Mouse (Mus musculus): ENCODE measurements around the gene Katnal1.
A peak's percentile ranks its signal among the peaks of the same experiment; 100 is the strongest.

The Katnal1 gene

GRCm38 (mm10) chr5:148885821-148886609 lies 43.1 kb downstream of the Katnal1 start:
- DNase-seq (ENCODE audit: low spot score), result no peak

GRCm38 (mm10) chr5:148883671-148884070 lies 45.4 kb downstream of the Katnal1 start:
- DNase-seq (ENCODE audit: low spot score), result no peak

GRCm38 (mm10) chr5:148879218-148879617 lies 49.9 kb downstream of the Katnal1 start:
- DNase-seq (ENCODE audit: low spot score), result no peak

GRCm38 (mm10) chr5:148873116-148873515 lies 56.0 kb downstream of the Katnal1 start:
- DNase-seq (ENCODE audit: low spot score), result no peak

GRCm38 (mm10) chr5:148869583-148869982 lies 59.5 kb downstream of the Katnal1 start:
- no peak for DNase-seq (ENCODE audit: low spot score)

GRCm38 (mm10) chr5:148867766-148868165 lies 61.4 kb downstream of the Katnal1 start:
- no peak for DNase-seq (ENCODE audit: low spot score)

- DNase-seq (ENCODE audit: low spot score), result no peak
Observed at GRCm38 (mm10) chr5:148867171-148867570, 61.9 kb downstream of the Katnal1 start.

GRCm38 (mm10) chr5:148866571-148866970 lies 62.5 kb downstream of the Katnal1 start:
- DNase-seq (ENCODE audit: low spot score), result no peak

GRCm38 (mm10) chr5:148863409-148863808 lies 65.7 kb downstream of the Katnal1 start:
- no peak for DNase-seq (ENCODE audit: low spot score)

- DNase-seq (ENCODE audit: low spot score), result no peak
Observed at GRCm38 (mm10) chr5:148862853-148863252, 66.3 kb downstream of the Katnal1 start.

GRCm38 (mm10) chr5:148862136-148862535 lies 67.0 kb downstream of the Katnal1 start:
- no peak for DNase-seq (ENCODE audit: low spot score)

GRCm38 (mm10) chr5:148857522-148857921 lies 71.6 kb downstream of the Katnal1 start:
- DNase-seq (ENCODE audit: low spot score), result no peak

- no peak for DNase-seq (ENCODE audit: low spot score)
Observed at GRCm38 (mm10) chr5:148855047-148855446, 74.1 kb downstream of the Katnal1 start.

- no peak for DNase-seq (ENCODE audit: low spot score)
Observed at GRCm38 (mm10) chr5:148854166-148854565, 75.0 kb downstream of the Katnal1 start.

- DNase-seq (ENCODE audit: low spot score), result no peak
Observed at GRCm38 (mm10) chr5:148849516-148849915, 79.6 kb downstream of the Katnal1 start.

- no peak for DNase-seq (ENCODE audit: low spot score)
Observed at GRCm38 (mm10) chr5:148847032-148847431, 82.1 kb downstream of the Katnal1 start.

- DNase-seq (ENCODE audit: low spot score), result no peak
Observed at GRCm38 (mm10) chr5:148837069-148837468, 92.1 kb downstream of the Katnal1 start.

GRCm38 (mm10) chr5:148831596-148832257 lies 97.4 kb downstream of the Katnal1 start:
- peak; percentile 78 for DNase-seq (ENCODE audit: low spot score)

GRCm38 (mm10) chr5:148831141-148831547 lies 98.0 kb downstream of the Katnal1 start:
- no peak for DNase-seq (ENCODE audit: low spot score)

- DNase-seq (ENCODE audit: low spot score), result no peak
Observed at GRCm38 (mm10) chr5:148825732-148826131, 103.4 kb downstream of the Katnal1 start.

GRCm38 (mm10) chr5:148822772-148823171 lies 106.3 kb downstream of the Katnal1 start:
- DNase-seq (ENCODE audit: low spot score), result no peak

Measured in ovary, postnatal 14 days (tissue).